Mouse (Mus musculus): ENCODE results near the gene Prdm1. TPM values are rescaled to one million over a fixed set of nuclear protein-coding genes. Genes with fewer than 3 reads are reported as not detected.

Prdm1 gene
- polyA plus RNA-seq (2011; ENCODE audit: insufficient read depth, insufficient read length, low read depth, missing spikeins): 12.8 and 15.3 TPM in 2 replicates

- Histone ChIP-seq H3K4me3 (ENCODE audit: low read depth, low read length) (peak within 1 kb of the TSS; percentile 70), H3K9me3 (replicated peaks; ENCODE audit: control insufficient read depth, insufficient read depth, low read length, poor library complexity, severe bottlenecking) (no peaks in the 10 kb centered on the region), H3K9ac (ENCODE audit: low read depth, poor library complexity, severe bottlenecking) (peak within 1 kb of the TSS; percentile 9), H3K27me3 (ENCODE audit: control insufficient read depth, insufficient read depth, low read length, poor library complexity, severe bottlenecking) (peaks cover 10% of the 10 kb centered on the region; the same call in 1 of the 2 replicates), H3K36me3 (ENCODE audit: control insufficient read depth, insufficient read depth, low read length, poor library complexity, severe bottlenecking) (no peaks in the 10 kb centered on the region), H3K4me1 (ENCODE audit: control insufficient read depth, insufficient read depth, low read length) (no peaks in the 10 kb centered on the region), H3K27ac (ENCODE audit: insufficient read depth, low read length) (no peak within 1 kb of the TSS)
- TF ChIP-seq EP300 (IDR thresholded peaks at IDR 0.05; ENCODE audit: insufficient read depth, low read depth, low read length) (0 out of 2 replicates have a peak, but pooled peaks have one; percentile 43), POLR2A (IDR thresholded peaks at IDR 0.05; ENCODE audit: insufficient read depth, low read length) (no peak)
Measured at GRCm38 (mm10) chr10:44528291-44529082, at the start of gene Prdm1. Gene Prdm1, minus strand, starts transcription at chr10:44528501.

DNA sequence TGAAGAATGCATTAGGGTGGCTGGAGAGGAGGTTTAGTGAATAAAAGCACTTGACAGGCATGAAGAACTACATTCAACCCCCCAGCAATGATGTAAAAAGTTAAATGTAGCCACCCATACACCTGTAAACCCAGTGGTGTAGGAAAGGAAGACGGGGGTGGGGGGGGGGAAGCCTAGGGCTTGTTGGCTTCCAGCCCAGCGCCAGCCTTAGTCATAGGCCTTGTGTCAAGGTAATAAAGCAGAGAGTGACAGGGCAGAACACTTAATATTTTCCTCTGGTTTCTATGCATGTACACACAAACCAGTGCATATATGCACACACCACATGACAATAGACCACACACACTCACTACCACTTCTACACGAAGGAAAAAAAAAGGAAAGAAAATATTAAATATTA lies 37.7 kb upstream of the Prdm1 start:
- no peaks in the 10 kb centered on the region for H3K36me3 ChIP-seq (ENCODE audit: control insufficient read depth, insufficient read depth, low read length, poor library complexity, severe bottlenecking)
- TF ChIP-seq POLR2A (IDR thresholded peaks at IDR 0.05; ENCODE audit: insufficient read depth, low read length) (no peak), CTCF (IDR thresholded peaks at IDR 0.05; ENCODE audit: low read depth, low read length) (no peak), EP300 (IDR thresholded peaks at IDR 0.05; ENCODE audit: insufficient read depth, low read depth, low read length) (no peak)
- no peaks in the 10 kb centered on the region for H3K4me1 ChIP-seq (ENCODE audit: control insufficient read depth, insufficient read depth, low read length)
- H3K9ac ChIP-seq (ENCODE audit: low read depth, poor library complexity, severe bottlenecking): no peak overlapping the region
- peaks cover 6% of the 10 kb centered on the region for H3K9me3 ChIP-seq (replicated peaks; ENCODE audit: control insufficient read depth, insufficient read depth, low read length, poor library complexity, severe bottlenecking)
- H3K27me3 ChIP-seq (ENCODE audit: control insufficient read depth, insufficient read depth, low read length, poor library complexity, severe bottlenecking): no peaks in the 10 kb centered on the region
- H3K4me3 ChIP-seq (ENCODE audit: low read depth, low read length): no peak overlapping the region
- no peak overlapping the region for H3K27ac ChIP-seq (ENCODE audit: insufficient read depth, low read length)

DNA sequence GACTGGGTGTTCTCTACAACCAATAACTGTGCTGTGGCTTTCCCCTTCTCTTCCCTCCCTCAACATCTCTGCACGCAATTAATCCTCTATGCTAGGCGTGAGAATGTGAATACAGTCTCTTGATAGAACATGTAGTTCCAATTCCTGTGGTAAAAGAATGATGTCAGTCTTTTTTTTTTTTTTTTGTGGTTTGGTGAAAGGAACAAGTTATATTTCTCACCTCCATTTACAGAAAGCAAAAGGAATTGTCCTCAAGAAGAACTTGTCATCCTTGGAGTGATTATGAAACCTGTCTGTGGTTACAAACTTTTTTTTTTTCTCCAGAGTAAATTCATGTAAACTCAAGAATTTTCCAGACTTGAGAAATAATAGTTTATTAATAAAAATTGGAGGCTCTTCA lies 36.8 kb upstream of the Prdm1 start:
- TF ChIP-seq CTCF (IDR thresholded peaks at IDR 0.05; ENCODE audit: low read depth, low read length) (no peak), EP300 (IDR thresholded peaks at IDR 0.05; ENCODE audit: insufficient read depth, low read depth, low read length) (no peak), POLR2A (IDR thresholded peaks at IDR 0.05; ENCODE audit: insufficient read depth, low read length) (no peak)
- Histone ChIP-seq H3K4me1 (ENCODE audit: control insufficient read depth, insufficient read depth, low read length) (no peaks in the 10 kb centered on the region), H3K9me3 (replicated peaks; ENCODE audit: control insufficient read depth, insufficient read depth, low read length, poor library complexity, severe bottlenecking) (peaks cover 6% of the 10 kb centered on the region), H3K4me3 (ENCODE audit: low read depth, low read length) (no peak overlapping the region), H3K27ac (ENCODE audit: insufficient read depth, low read length) (no peak overlapping the region), H3K9ac (ENCODE audit: low read depth, poor library complexity, severe bottlenecking) (no peak overlapping the region), H3K36me3 (ENCODE audit: control insufficient read depth, insufficient read depth, low read length, poor library complexity, severe bottlenecking) (no peaks in the 10 kb centered on the region), H3K27me3 (ENCODE audit: control insufficient read depth, insufficient read depth, low read length, poor library complexity, severe bottlenecking) (no peaks in the 10 kb centered on the region)

DNA sequence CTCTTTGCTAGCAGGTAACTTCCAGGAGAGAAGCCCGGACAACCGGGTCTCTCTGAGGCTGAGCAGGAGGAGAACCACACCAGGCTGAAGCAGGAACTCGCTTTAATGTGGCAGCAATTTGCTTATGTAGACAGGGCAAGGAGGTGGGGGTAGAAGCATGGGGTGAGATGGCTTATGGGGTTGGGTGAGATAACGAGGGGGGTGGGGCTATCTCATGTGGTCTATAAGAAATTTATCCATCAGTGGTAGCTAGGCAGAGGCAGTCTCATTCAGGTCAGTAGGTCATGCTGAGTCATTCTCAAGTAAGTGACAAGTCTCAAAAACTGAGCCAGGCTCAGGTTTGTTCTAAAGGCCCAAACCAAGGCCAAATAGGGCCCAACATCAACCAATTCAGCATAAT lies 28.5 kb upstream of the Prdm1 start:
- H3K9ac ChIP-seq (ENCODE audit: low read depth, poor library complexity, severe bottlenecking): no peak overlapping the region
- H3K4me1 ChIP-seq (ENCODE audit: control insufficient read depth, insufficient read depth, low read length): no peaks in the 10 kb centered on the region
- H3K9me3 ChIP-seq (replicated peaks; ENCODE audit: control insufficient read depth, insufficient read depth, low read length, poor library complexity, severe bottlenecking): no peaks in the 10 kb centered on the region
- H3K27ac ChIP-seq (ENCODE audit: insufficient read depth, low read length): no peak overlapping the region
- no peak overlapping the region for H3K4me3 ChIP-seq (ENCODE audit: low read depth, low read length)
- no peaks in the 10 kb centered on the region for H3K27me3 ChIP-seq (ENCODE audit: control insufficient read depth, insufficient read depth, low read length, poor library complexity, severe bottlenecking)
- TF ChIP-seq POLR2A (IDR thresholded peaks at IDR 0.05; ENCODE audit: insufficient read depth, low read length): no peak
- TF ChIP-seq CTCF (IDR thresholded peaks at IDR 0.05; ENCODE audit: low read depth, low read length): no peak
- TF ChIP-seq EP300 (IDR thresholded peaks at IDR 0.05; ENCODE audit: insufficient read depth, low read depth, low read length): no peak
- H3K36me3 ChIP-seq (ENCODE audit: control insufficient read depth, insufficient read depth, low read length, poor library complexity, severe bottlenecking): no peaks in the 10 kb centered on the region

DNA sequence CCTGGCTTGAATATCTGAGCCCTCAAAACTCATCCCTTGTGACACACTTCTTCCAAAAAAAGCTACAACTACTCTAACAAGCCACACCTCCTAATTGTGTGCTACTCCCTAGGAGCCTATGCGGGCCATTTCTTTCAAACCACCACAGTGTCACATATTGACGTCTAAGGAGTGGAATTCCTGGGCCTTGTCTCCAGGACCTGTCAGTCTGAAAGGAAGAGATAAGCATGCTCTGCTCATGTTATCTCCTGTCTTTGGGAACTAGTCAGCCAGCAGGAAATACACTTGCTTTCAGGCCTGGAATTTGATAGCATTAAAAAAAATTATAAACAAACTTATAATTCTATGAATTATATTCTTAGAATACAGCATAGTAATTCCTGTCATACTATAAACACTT lies 27.0 kb upstream of the Prdm1 start:
- Histone ChIP-seq H3K36me3 (ENCODE audit: control insufficient read depth, insufficient read depth, low read length, poor library complexity, severe bottlenecking) (no peaks in the 10 kb centered on the region), H3K9me3 (replicated peaks; ENCODE audit: control insufficient read depth, insufficient read depth, low read length, poor library complexity, severe bottlenecking) (no peaks in the 10 kb centered on the region), H3K27ac (ENCODE audit: insufficient read depth, low read length) (no peak overlapping the region), H3K4me1 (ENCODE audit: control insufficient read depth, insufficient read depth, low read length) (no peaks in the 10 kb centered on the region), H3K27me3 (ENCODE audit: control insufficient read depth, insufficient read depth, low read length, poor library complexity, severe bottlenecking) (no peaks in the 10 kb centered on the region), H3K9ac (ENCODE audit: low read depth, poor library complexity, severe bottlenecking) (no peak overlapping the region), H3K4me3 (ENCODE audit: low read depth, low read length) (no peak overlapping the region)
- TF ChIP-seq EP300 (IDR thresholded peaks at IDR 0.05; ENCODE audit: insufficient read depth, low read depth, low read length): no peak
- TF ChIP-seq POLR2A (IDR thresholded peaks at IDR 0.05; ENCODE audit: insufficient read depth, low read length): no peak
- no peak for TF ChIP-seq CTCF (IDR thresholded peaks at IDR 0.05; ENCODE audit: low read depth, low read length)

DNA sequence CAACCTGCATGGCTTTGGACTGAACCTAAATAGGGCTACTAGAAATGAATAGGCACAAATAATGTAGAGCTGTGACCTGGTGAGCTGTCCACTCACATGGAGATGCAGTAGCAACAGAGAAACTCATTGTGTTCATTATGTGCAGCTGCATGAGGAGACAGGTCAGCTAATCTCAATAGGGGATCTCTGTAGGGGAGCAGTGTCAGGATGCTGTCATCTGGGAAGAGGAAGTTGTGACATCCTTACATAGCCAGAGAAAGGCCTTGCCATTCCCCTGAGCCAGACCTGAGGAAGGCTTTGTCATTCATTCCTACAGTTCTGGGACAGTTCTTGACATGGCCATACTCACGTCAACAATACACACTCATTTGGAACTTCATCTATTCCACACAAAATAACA lies 25.3 kb upstream of the Prdm1 start:
- no peak for TF ChIP-seq CTCF (IDR thresholded peaks at IDR 0.05; ENCODE audit: low read depth, low read length)
- no peak for TF ChIP-seq EP300 (IDR thresholded peaks at IDR 0.05; ENCODE audit: insufficient read depth, low read depth, low read length)
- TF ChIP-seq POLR2A (IDR thresholded peaks at IDR 0.05; ENCODE audit: insufficient read depth, low read length): no peak
- Histone ChIP-seq H3K4me3 (ENCODE audit: low read depth, low read length) (no peak overlapping the region), H3K9ac (ENCODE audit: low read depth, poor library complexity, severe bottlenecking) (no peak overlapping the region), H3K9me3 (replicated peaks; ENCODE audit: control insufficient read depth, insufficient read depth, low read length, poor library complexity, severe bottlenecking) (no peaks in the 10 kb centered on the region), H3K27ac (ENCODE audit: insufficient read depth, low read length) (no peak overlapping the region), H3K27me3 (ENCODE audit: control insufficient read depth, insufficient read depth, low read length, poor library complexity, severe bottlenecking) (no peaks in the 10 kb centered on the region), H3K36me3 (ENCODE audit: control insufficient read depth, insufficient read depth, low read length, poor library complexity, severe bottlenecking) (no peaks in the 10 kb centered on the region), H3K4me1 (ENCODE audit: control insufficient read depth, insufficient read depth, low read length) (no peaks in the 10 kb centered on the region)
